Mouse (Mus musculus) limb, embryonic 14.5 days (tissue): ENCODE results near the gene Srgap1. TPM values are rescaled to one million over a fixed set of nuclear protein-coding genes. Genes with fewer than 3 reads are reported as not detected.
A peak's percentile ranks its signal among the peaks of the same experiment; 100 is the strongest.
"Not testable (repeated sequence)": the region's sequence is repeated elsewhere in the genome, so short reads cannot be mapped to it uniquely, and the experiment has no call there.

ENCODE experiments used
- ATAC-seq: fragments of 200-750 bp; cut with Nextera tagmentation; 2 replicates; pipeline ENCODE4 v1.8.0; 2017; ENCODE audit warnings: low read depth, moderate number of reproducible peaks, moderate TSS enrichment; ENCODE audit not compliant: low FRiP score
- DNase-seq: peaks from one replicate; pipeline ENCODE4 v3.0.0-alpha.2; 2015; ENCODE audit warnings: low spot score
- H3K27ac ChIP-seq: fragments of 300-500 bp; sonication (generic); replicated peaks from 2 replicates; pipeline ENCODE4 v1.5.1; 2014; ENCODE audit warnings: low read depth, mild to moderate bottlenecking, low read length, moderate library complexity, mixed read lengths
- H3K27me3 ChIP-seq: fragments of 300-500 bp; sonication (generic); 2 replicates; pipeline ENCODE4 v1.6.1; 2014; ENCODE audit warnings: low read length, mixed read lengths; ENCODE audit not compliant: control insufficient read depth, insufficient read depth
- H3K36me3 ChIP-seq: fragments of 300-500 bp; sonication (generic); 2 replicates; pipeline ENCODE4 v1.6.1; 2014; ENCODE audit warnings: mild to moderate bottlenecking, low read length, moderate library complexity, mixed read lengths; ENCODE audit not compliant: control insufficient read depth, insufficient read depth
- H3K4me1 ChIP-seq: fragments of 300-500 bp; sonication (generic); 2 replicates; pipeline ENCODE4 v1.6.1; 2014; ENCODE audit warnings: antibody characterized with exemption, low read length, mixed read lengths; ENCODE audit not compliant: control insufficient read depth, insufficient read depth
- H3K4me2 ChIP-seq: fragments of 300-500 bp; sonication (generic); replicated peaks from 2 replicates; pipeline ENCODE4 v1.6.1; 2014; ENCODE audit warnings: low read depth, mild to moderate bottlenecking, low read length, moderate library complexity; ENCODE audit not compliant: severe bottlenecking
- H3K4me3 ChIP-seq: fragments of 300-500 bp; sonication (generic); replicated peaks from 2 replicates; pipeline ENCODE4 v1.5.1; 2014; ENCODE audit warnings: low read length
- H3K9ac ChIP-seq: fragments of 300-500 bp; sonication (generic); 2 replicates; pipeline ENCODE4 v1.6.1; 2014; ENCODE audit warnings: mild to moderate bottlenecking, low read depth, low read length, moderate library complexity; ENCODE audit not compliant: severe bottlenecking
- H3K9me3 ChIP-seq: fragments of 300-500 bp; sonication (generic); 2 replicates; pipeline ENCODE4 v1.6.1; 2016; ENCODE audit warnings: low read length; ENCODE audit not compliant: control insufficient read depth
- POLR2A ChIP-seq: fragments of 200-500 bp; IDR thresholded peaks from 2 replicates; pipeline ENCODE4 v1.8.0; 2012; ENCODE audit warnings: inconsistent platforms, mild to moderate bottlenecking, moderate library complexity, borderline replicate concordance; ENCODE audit not compliant: insufficient read depth, insufficient read length; ENCODE audit errors: extremely low read depth
- WGBS: fragments of 180-500 bp; shearing (Covaris S2); extraction: QIAGEN DNeasy Blood & Tissue Kit; methylation state at CpG from one replicate; pipeline ENCODE4 v1.1.7; 2014; 5-methylcytosine and 5-hydroxymethylcytosine counted together
- polyA plus RNA-seq, 2 experiments: library from polyadenylated mRNA; depleted of rRNA in 1 of 2; stranded (reverse) in 1 of 2; unstranded in 1 of 2; fragments of >200 nt; fragmentation: Nextera tagmentation in 1 of 2; extraction: Ambion mirVana in 1 of 2; gene quantifications; 2 replicates each; pipeline versions ENCODE4 v1.2.1 to v1.2.3; 2012 to 2014

Srgap1 gene
- polyA plus RNA-seq, 2 experiments, result 9.6 to 18.2 TPM

GRCm38 (mm10) chr10:121770624-121771577 is 276.2 kb downstream of the Srgap1 start:
- H3K4me2 ChIP-seq, result 0 out of 2 replicates have a peak overlapping the region, but pooled peaks have one; percentile 10

GRCm38 (mm10) chr10:121769711-121770110 is 277.4 kb downstream of the Srgap1 start:
- ATAC-seq (no peak), DNase-seq (no peak)
- no peaks in the 10 kb centered on the region for H3K36me3 ChIP-seq
- H3K4me3 ChIP-seq, result no peak overlapping the region
- no peak overlapping the region for H3K4me2 ChIP-seq
- H3K27me3 ChIP-seq, result no peaks in the 10 kb centered on the region
- H3K4me1 ChIP-seq, result no peaks in the 10 kb centered on the region
- no peaks in the 10 kb centered on the region for H3K9me3 ChIP-seq
- no peak overlapping the region for H3K27ac ChIP-seq
- WGBS, result 90% methylated on average over 5 of the region's 5 CpGs
- TF ChIP-seq POLR2A, result no peak
- no peak overlapping the region for H3K9ac ChIP-seq

More at GRCm38 (mm10) chr10:121770624-121771577, 276.2 kb downstream of the Srgap1 start:
- DNase-seq, result no peak
- Histone ChIP-seq H3K36me3 (no peaks in the 10 kb centered on the region), H3K27me3 (no peaks in the 10 kb centered on the region), H3K4me1 (no peaks in the 10 kb centered on the region), H3K4me3 (0 out of 2 replicates have a peak overlapping the region, but pooled peaks have one; percentile 4), H3K9ac (no peak overlapping the region; the same call in 1 of the 2 replicates), H3K27ac (no peak overlapping the region), H3K9me3 (no peaks in the 10 kb centered on the region)
- WGBS, result 52% methylated on average over 20 of the region's 20 CpGs
- no peak for ATAC-seq
- no peak for TF ChIP-seq POLR2A

GRCm38 (mm10) chr10:121767295-121767694 is 279.8 kb downstream of the Srgap1 start:
- not testable (repeated sequence) for H3K36me3 ChIP-seq, DNase-seq, H3K9me3 ChIP-seq, H3K4me1 ChIP-seq, H3K27ac ChIP-seq, H3K9ac ChIP-seq, H3K27me3 ChIP-seq, H3K4me3 ChIP-seq, ATAC-seq, H3K4me2 ChIP-seq
- WGBS, result 82% methylated on average over 3 of the region's 3 CpGs

- H3K27me3 ChIP-seq, result no peaks in the 10 kb centered on the region
- H3K27ac ChIP-seq, result no peak overlapping the region
- no peak overlapping the region for H3K4me3 ChIP-seq
- H3K9ac ChIP-seq, result no peak overlapping the region
- TF ChIP-seq POLR2A, result no peak
- no peaks in the 10 kb centered on the region for H3K36me3 ChIP-seq
- H3K4me2 ChIP-seq, result no peak overlapping the region
- no peaks in the 10 kb centered on the region for H3K4me1 ChIP-seq
- WGBS, result 79% methylated on average over 10 of the region's 10 CpGs
- DNase-seq (no peak), ATAC-seq (no peak)
- no peaks in the 10 kb centered on the region for H3K9me3 ChIP-seq
Observed at GRCm38 (mm10) chr10:121765174-121766057, 281.7 kb downstream of the Srgap1 start.
